Mouse (Mus musculus) cerebellum, adult 2 months (tissue): ENCODE data around the gene Cisd1.

Source experiments
- CTCF ChIP-seq: fragments of 200-500 bp; IDR thresholded peaks from 2 replicates; pipeline ENCODE4 v1.5.1; 2011; ENCODE audit warnings: low read depth, mild to moderate bottlenecking, control low read depth, low read length, moderate library complexity, borderline replicate concordance; ENCODE audit not compliant: insufficient read depth
- POLR2A ChIP-seq: fragments of 200-500 bp; IDR thresholded peaks from 2 replicates; pipeline ENCODE4 v1.6.1; 2011; ENCODE audit warnings: low read length, control low read depth, borderline replicate concordance; ENCODE audit not compliant: insufficient read depth

DNA sequence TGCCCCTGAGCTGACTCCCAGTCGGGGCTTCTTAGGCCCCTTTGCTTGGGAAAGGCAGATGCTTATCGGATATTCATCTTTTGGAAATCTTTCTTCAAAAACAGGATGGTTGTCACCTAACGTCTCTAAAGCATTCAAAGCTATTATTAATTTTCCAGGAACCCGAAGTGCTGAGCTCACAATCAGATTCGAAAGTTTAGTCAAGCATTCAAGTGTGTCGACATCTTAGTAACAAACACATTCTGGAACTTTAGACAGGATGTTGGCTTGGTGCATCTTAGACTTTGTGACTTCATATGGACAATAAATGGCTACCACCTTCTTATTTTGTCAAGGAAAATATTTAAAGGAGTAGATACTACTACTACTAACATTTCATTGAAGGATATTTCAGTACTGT is 16.4 kb downstream of the Cisd1 start:
- no peak for TF ChIP-seq CTCF
- no peak for TF ChIP-seq POLR2A
